ENCODE assay signal across 12 mouse cellular contexts in genomic region chr14:48655073-48655791, GRCm38 (mm10). TPM values are rescaled to one million over a fixed set of nuclear protein-coding genes. Genes with fewer than 3 reads are reported as not detected.
DNase-seq lines count a peak whose midpoint lies in the region; ATAC-seq and TF ChIP-seq lines count a peak whose summit lies in the region.
"Had no signal": no experiment of that assay in that cellular context is flagged by ENCODE, and none has a peak within 500 bp of the region (broad histone marks: within the 10 kb centered on the region; RNA-seq: fewer than 3 reads in every experiment).

No protein-coding gene starts in this region.

- no peak for ATAC-seq in intestine, embryonic 14.5 days (replicated peaks; ENCODE audit: low FRiP score, low TSS enrichment, low read depth)
- ATAC-seq in intestine, postnatal 0 days, result no peak

- H3K4me1 ChIP-seq in intestine, embryonic 14.5 days (replicated peaks; ENCODE audit: control insufficient read depth, insufficient read depth, low read length), result no peaks in the 10 kb centered on the region
- H3K4me1 ChIP-seq in intestine, postnatal 0 days (replicated peaks; ENCODE audit: control insufficient read depth, insufficient read depth, low read length), result no peaks in the 10 kb centered on the region
- peaks cover 27% of the 10 kb centered on the region for H3K4me1 ChIP-seq in embryonic facial prominence, embryonic 10.5 days
- peaks cover 23% of the 10 kb centered on the region for H3K4me1 ChIP-seq in limb, embryonic 10.5 days

- H3K36me3 ChIP-seq in intestine, embryonic 14.5 days (ENCODE audit: control insufficient read depth, insufficient read depth, low read length), result no peaks in the 10 kb centered on the region
- no peaks in the 10 kb centered on the region for H3K36me3 ChIP-seq in intestine, postnatal 0 days (ENCODE audit: control insufficient read depth, insufficient read depth)
- H3K36me3 ChIP-seq in embryonic facial prominence, embryonic 10.5 days (replicated peaks), result no peaks in the 10 kb centered on the region
- H3K36me3 ChIP-seq in limb, embryonic 10.5 days, result no peaks in the 10 kb centered on the region
- H3K36me3 ChIP-seq: lung, embryonic 15.5 days; neural tube, embryonic 12.5 days had no signal

- no peak overlapping the region for H3K9ac ChIP-seq in intestine, embryonic 14.5 days (ENCODE audit: low read length)
- H3K9ac ChIP-seq in intestine, postnatal 0 days (ENCODE audit: low read depth, low read length), result no peak overlapping the region
- H3K9ac ChIP-seq: lung, embryonic 15.5 days; neural tube, embryonic 12.5 days had no signal

- peak; percentile 66 for DNase-seq in intestine, embryonic 14.5 days (ENCODE audit: low spot score)
- DNase-seq in embryonic facial prominence, embryonic 10.5 days (ENCODE audit: low spot score), result peak; percentile 59
- DNase-seq in limb, embryonic 10.5 days (ENCODE audit: low spot score), result peak; percentile 62
- DNase-seq in retina, embryonic 14.5 days (ENCODE audit: low spot score), result peak; percentile 53
- DNase-seq in spleen, postnatal 4 days (ENCODE audit: low spot score in 2 of 2), result no peak
- no peak for DNase-seq in thymus, postnatal 14 days
- DNase-seq in cerebellum, adult 9-11 months, result no peak

- TF ChIP-seq CTCF in intestine, postnatal 0 days (IDR thresholded peaks at IDR 0.05; ENCODE audit: low read depth), result no peak

- WGBS in intestine, embryonic 14.5 days, result under 1% methylated on average over 33 of the region's 33 CpGs
- under 1% methylated on average over 33 of the region's 33 CpGs for WGBS in intestine, postnatal 0 days
- 2% methylated on average over 33 of the region's 33 CpGs for WGBS in embryonic facial prominence, embryonic 10.5 days
- under 1% methylated on average over 33 of the region's 33 CpGs for WGBS in limb, embryonic 10.5 days

- no peak overlapping the region for H3K4me3 ChIP-seq in intestine, embryonic 14.5 days (ENCODE audit: low read depth, low read length)
- H3K4me3 ChIP-seq in intestine, postnatal 0 days (ENCODE audit: low read depth, low read length), result no peak overlapping the region
- peak overlapping the region; percentile 36 for H3K4me3 ChIP-seq in embryonic facial prominence, embryonic 10.5 days
- H3K4me3 ChIP-seq in limb, embryonic 10.5 days, result peak overlapping the region; percentile 25
- H3K4me3 ChIP-seq: layer of hippocampus, adult 2 months; lung, embryonic 15.5 days; neural tube, embryonic 12.5 days had no signal

- H3K4me2 ChIP-seq in intestine, embryonic 14.5 days (ENCODE audit: low read length), result no peak overlapping the region
- H3K4me2 ChIP-seq in intestine, postnatal 0 days (replicated peaks; ENCODE audit: low read depth), result no peak overlapping the region
- H3K4me2 ChIP-seq: lung, embryonic 15.5 days; neural tube, embryonic 12.5 days had no signal

- H3K27ac ChIP-seq in intestine, embryonic 14.5 days (ENCODE audit: low read depth), result no peak overlapping the region
- H3K27ac ChIP-seq in intestine, postnatal 0 days (ENCODE audit: low read depth, low read length), result no peak overlapping the region
- H3K27ac ChIP-seq in embryonic facial prominence, embryonic 10.5 days (replicated peaks), result no peak overlapping the region
- H3K27ac ChIP-seq in limb, embryonic 10.5 days, result no peak overlapping the region
- H3K27ac ChIP-seq: layer of hippocampus, adult 2 months; lung, embryonic 15.5 days; neural tube, embryonic 12.5 days had no signal

- H3K9me3 ChIP-seq in intestine, embryonic 14.5 days (ENCODE audit: control insufficient read depth, low read length), result no peaks in the 10 kb centered on the region
- no peaks in the 10 kb centered on the region for H3K9me3 ChIP-seq in intestine, postnatal 0 days (ENCODE audit: control insufficient read depth)
- no peaks in the 10 kb centered on the region for H3K9me3 ChIP-seq in embryonic facial prominence, embryonic 10.5 days
- H3K9me3 ChIP-seq in limb, embryonic 10.5 days (replicated peaks), result no peaks in the 10 kb centered on the region
- H3K9me3 ChIP-seq: lung, embryonic 15.5 days; neural tube, embryonic 12.5 days had no signal

- H3K27me3 ChIP-seq in intestine, embryonic 14.5 days (replicated peaks; ENCODE audit: control insufficient read depth, insufficient read depth, low read length), result peaks cover 99% of the 10 kb centered on the region
- H3K27me3 ChIP-seq in intestine, postnatal 0 days (replicated peaks; ENCODE audit: control insufficient read depth, insufficient read depth, low read length), result peaks cover 97% of the 10 kb centered on the region
- H3K27me3 ChIP-seq in embryonic facial prominence, embryonic 10.5 days (replicated peaks; ENCODE audit: low read depth, poor library complexity, severe bottlenecking), result peaks cover 99% of the 10 kb centered on the region
- H3K27me3 ChIP-seq in limb, embryonic 10.5 days (ENCODE audit: low read depth, poor library complexity, severe bottlenecking), result peaks cover 99% of the 10 kb centered on the region

RNA-seq across cellular contexts. Expression of gene Otx2, which starts 18.4 kb away (rescaled TPM):
- not detected in 2 replicates for polyA plus RNA-seq in intestine, embryonic 14.5 days (2014; fragmentation: Nextera tagmentation; extraction: Ambion mirVana)
- polyA plus RNA-seq in intestine, postnatal 0 days (2015; fragmentation: Nextera tagmentation; extraction: Ambion mirVana), result not detected in 2 replicates
- 12.8 and 15.2 TPM in 2 replicates for polyA plus RNA-seq in embryonic facial prominence, embryonic 10.5 days (2016; fragmentation: Nextera tagmentation; extraction: Ambion mirVana)
- 0.06 TPM in 1 of 2 replicates, not detected in the other for polyA plus RNA-seq in limb, embryonic 10.5 days (2016; fragmentation: Nextera tagmentation; extraction: Ambion mirVana)
- polyA plus RNA-seq: lung, embryonic 15.5 days; neural tube, embryonic 12.5 days; small intestine, adult 2 months had no signal

Comparison
In these comparisons a context has a peak if more than half of its experiments do, and no peak if none do; other contexts are left out.
1. DNase-seq: peak in intestine, embryonic 14.5 days (single experiment), embryonic facial prominence, embryonic 10.5 days (single experiment), limb, embryonic 10.5 days (single experiment) and retina, embryonic 14.5 days (single experiment); none in spleen, postnatal 4 days (0 of 2), thymus, postnatal 14 days (single experiment) and cerebellum, adult 9-11 months (single experiment).
2. H3K4me3 ChIP-seq: peak in embryonic facial prominence, embryonic 10.5 days (single experiment) and limb, embryonic 10.5 days (single experiment); none in intestine, embryonic 14.5 days (single experiment) and intestine, postnatal 0 days (single experiment).
3. RNA of gene Otx2, which starts 18.4 kb away (polyA plus RNA-seq): 12.8 to 15.2 TPM in embryonic facial prominence, embryonic 10.5 days; 0.06 TPM in limb, embryonic 10.5 days, not detected in intestine, embryonic 14.5 days and not detected in intestine, postnatal 0 days; every median in the first group is over 10 times any median in the second.